Mouse (Mus musculus) forelimb bud, embryonic 11.5 days (tissue): ENCODE data around the gene Nhlrc1.

Source experiments
- DNase-seq: peaks from one replicate; pipeline ENCODE4 v3.0.0-alpha.2; 2012; ENCODE audit warnings: low read depth, low spot score

The Nhlrc1 gene

GRCm38 (mm10) chr13:47014334-47015194 is at the start of gene Nhlrc1:
TSS of gene Nhlrc1 (minus strand) at chr13:47014850.
- DNase-seq = peak; percentile 70

DNA sequence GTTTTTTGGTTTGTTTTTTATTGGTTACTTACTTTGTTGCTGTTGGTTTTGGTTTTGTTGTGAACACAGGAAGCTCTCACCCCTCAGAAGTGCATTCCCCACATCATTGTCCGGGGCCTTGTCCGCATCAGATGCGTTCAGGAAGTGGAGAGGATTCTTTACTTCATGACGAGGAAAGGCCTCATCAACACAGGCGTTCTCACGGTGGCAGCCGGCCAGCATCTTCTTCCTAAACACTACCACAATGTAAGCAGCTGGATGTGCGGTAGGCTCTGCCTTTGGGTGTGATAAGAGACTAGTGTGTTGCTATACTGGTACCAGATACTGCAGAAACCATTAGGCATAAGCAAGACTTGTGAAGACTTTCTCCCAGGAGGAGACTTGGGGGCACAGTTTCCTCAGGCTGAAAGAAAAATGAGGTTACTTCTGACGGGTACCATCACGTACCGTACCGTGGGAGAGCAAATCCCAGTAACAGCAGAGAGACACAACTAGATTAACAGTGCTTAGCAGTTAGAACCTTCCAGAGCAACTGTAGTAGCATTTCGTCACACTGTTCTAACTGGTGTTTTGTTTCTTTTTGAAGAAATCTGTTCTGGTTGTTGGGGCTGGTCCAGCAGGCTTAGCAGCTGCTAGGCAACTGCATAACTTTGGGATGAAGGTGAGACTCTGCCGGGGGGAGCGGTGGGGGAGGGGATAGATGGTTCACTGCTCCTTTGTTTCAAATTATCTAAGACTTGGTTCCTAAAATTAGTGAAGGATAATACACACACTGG is 49.5 kb upstream of the Nhlrc1 start:
- DNase-seq = no peak

- no peak for DNase-seq
These were observed 48.1 kb upstream of the Nhlrc1 start for GRCm38 (mm10) chr13:47062756-47063155.

- no peak for DNase-seq
These were observed 42.1 kb upstream of the Nhlrc1 start for GRCm38 (mm10) chr13:47056781-47057180.

- DNase-seq = no peak
These were observed 41.5 kb upstream of the Nhlrc1 start for GRCm38 (mm10) chr13:47056126-47056525.

DNA sequence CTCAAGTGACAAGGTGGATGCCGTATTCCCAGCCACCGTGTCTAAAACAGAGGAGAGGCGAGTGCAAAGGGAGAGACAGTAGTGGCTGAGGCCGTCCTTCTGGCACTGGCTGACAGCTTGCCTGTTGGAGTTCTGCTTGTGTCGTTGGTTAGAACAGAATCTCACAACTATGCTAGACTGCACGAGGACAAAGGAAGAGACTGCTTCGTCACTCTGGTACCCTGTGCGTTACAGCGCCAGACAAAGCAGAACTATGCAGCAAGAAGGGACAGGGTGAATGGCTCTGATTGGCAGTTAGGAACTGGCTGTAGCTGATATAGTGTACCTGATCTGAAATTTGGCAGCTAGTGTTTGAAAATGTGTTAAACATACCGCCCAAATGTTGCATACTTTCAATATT is 39.3 kb upstream of the Nhlrc1 start:
- no peak for DNase-seq

DNA sequence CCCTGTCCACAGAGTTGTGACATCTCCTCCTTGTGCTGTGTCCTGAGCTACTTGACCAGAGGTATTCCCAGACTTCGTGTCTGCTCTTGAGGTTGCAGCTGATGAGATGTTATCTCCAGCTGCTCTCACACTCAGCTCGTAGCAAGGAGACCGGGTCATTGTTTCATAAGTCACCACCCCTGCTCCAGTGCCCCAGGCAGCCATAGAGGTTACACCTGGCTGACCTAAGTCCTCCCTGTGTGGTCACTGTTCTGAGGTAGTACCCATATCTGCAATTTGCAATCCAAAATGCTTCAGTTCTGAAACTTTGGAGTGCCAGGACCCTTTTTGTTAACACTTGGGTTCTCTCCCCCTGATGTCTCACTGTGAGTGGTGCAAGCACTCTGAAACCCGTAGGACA is 35.4 kb upstream of the Nhlrc1 start:
- no peak for DNase-seq

DNA sequence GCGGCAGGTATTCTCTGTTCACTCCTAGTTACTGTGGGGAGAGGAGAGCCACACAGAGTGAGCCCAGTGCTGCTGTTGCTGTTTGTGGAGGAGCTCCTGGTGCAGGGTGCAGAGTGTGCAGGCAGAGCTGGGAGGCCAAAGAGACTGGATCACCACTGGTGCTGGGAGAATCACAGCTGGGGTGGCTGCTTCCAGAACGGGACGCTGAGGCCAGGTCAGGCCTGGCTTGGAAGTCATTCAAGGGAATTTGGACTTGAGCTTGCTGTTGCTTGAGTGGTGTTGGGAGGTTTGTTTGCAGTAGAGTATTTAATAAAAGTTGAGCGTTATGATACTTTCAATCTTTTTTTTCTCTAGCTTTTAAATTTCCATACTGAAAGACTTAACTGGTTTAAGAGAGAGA is 33.3 kb upstream of the Nhlrc1 start:
- DNase-seq = no peak

DNA sequence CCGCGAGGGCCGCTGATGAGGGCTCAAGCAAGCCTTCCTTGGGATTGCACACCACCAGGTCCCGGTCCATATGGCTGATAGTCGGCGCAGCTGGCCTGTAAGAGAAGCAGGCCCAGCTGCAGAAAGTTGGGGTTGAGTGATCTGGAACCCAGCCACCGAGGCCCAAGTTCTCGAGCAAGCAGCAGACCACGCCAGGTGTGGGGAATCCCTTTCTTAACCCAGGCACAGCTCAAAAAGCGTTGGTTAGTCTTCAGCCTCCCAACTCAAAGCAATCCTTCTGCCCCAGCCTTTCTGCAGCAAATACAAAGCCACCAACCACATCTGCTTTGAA is 29.9 kb upstream of the Nhlrc1 start, which contains the start of gene Tpmt:
TSS of gene Tpmt (minus strand) at position 121 of the 331 bp plus-strand sequence.
- no peak for DNase-seq

- no peak for DNase-seq
These were observed 29.4 kb upstream of the Nhlrc1 start for GRCm38 (mm10) chr13:47043833-47044616.

DNA sequence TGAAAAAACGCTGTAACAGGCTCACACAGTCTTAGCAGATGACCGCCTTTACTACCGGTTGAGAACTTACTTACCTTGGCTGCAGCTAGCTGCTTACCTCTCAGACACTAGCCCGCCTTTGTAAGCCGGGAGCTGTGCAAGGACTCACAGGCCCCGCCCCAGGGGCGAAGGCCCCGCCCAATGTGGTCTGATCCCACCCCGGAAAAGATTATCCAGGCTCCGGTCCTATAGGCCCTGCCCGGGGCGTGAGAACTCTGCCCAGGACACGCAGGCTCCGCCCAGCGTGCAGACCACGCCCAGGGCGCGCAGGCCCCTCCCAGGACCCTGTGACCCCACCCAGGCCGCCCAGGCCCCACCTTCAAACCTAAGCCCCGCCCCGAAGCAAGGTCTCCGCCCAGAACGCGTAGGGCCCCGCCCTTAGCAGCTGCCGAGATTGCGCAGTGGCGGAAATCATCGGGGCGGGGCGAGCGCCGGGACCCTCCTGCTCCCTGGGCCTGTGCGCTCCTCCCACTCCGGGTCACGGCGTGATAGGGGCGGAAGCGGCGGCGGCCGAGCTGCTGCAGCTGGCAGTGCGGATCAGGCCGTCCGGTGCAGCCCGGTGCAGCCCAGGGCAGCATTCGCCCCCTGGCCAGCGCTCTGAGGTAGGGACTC is 28.5 kb upstream of the Nhlrc1 start, which contains the start of gene Kdm1b:
TSS of gene Kdm1b (plus strand) at position 470 of the 651 bp plus-strand sequence.
- DNase-seq = peak; percentile 99

GRCm38 (mm10) chr13:47042024-47042633 is 27.5 kb upstream of the Nhlrc1 start:
- no peak for DNase-seq

GRCm38 (mm10) chr13:47040061-47040460 is 25.4 kb upstream of the Nhlrc1 start:
- no peak for DNase-seq

- DNase-seq = no peak
These were observed 23.3 kb upstream of the Nhlrc1 start for GRCm38 (mm10) chr13:47037946-47038345.

- DNase-seq = no peak
These were observed 19.0 kb upstream of the Nhlrc1 start for GRCm38 (mm10) chr13:47033602-47034001.

- no peak for DNase-seq
These were observed 15.9 kb upstream of the Nhlrc1 start for GRCm38 (mm10) chr13:47030376-47031107.

GRCm38 (mm10) chr13:47020798-47021197 is 6.1 kb upstream of the Nhlrc1 start:
- DNase-seq = no peak

- no peak for DNase-seq
These were observed 5.1 kb upstream of the Nhlrc1 start for GRCm38 (mm10) chr13:47019774-47020173.

- peak; percentile 38 for DNase-seq
These were observed 2.6 kb upstream of the Nhlrc1 start for GRCm38 (mm10) chr13:47017259-47017658.

DNA sequence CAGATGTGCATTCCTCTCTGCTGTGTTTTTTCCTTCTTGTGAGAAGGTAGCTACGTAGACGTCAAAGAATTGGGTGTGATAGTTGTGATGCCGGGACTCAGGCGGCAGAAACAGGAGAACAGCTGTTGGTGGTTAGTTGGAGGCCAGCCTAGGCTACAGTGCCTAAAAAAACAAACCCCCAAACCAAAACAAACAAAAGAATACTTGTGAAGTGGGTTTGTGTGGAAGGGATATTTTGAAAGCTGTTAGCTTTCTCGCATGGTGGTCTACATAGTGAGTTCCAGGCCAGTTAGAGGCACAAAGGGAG is 498 bp upstream of the Nhlrc1 start:
- DNase-seq = no peak
